Mouse (Mus musculus) lung, postnatal 0 days (tissue): ENCODE data around the gene Cd300c2.

Experiments
- CTCF ChIP-seq: IDR thresholded peaks from 2 replicates; pipeline ENCODE4 v1.5.1; 2016; ENCODE audit warnings: antibody characterized with exemption, mild to moderate bottlenecking
- EP300 ChIP-seq: IDR thresholded peaks from 2 replicates; pipeline ENCODE4 v1.6.1; 2016; ENCODE audit warnings: antibody characterized with exemption, mild to moderate bottlenecking, control low read depth

- TF ChIP-seq EP300: no peak
- no peak for TF ChIP-seq CTCF
Measured at GRCm38 (mm10) chr11:114981866-114982265, 19.8 kb downstream of the Cd300c2 start.
